Mouse (Mus musculus): ENCODE measurements around the gene Ahrr. TPM values are rescaled to one million over a fixed set of nuclear protein-coding genes. Genes with fewer than 3 reads are reported as not detected.

The Ahrr gene
- polyA plus RNA-seq, 1 experiment from 2014 or later = 1.9 TPM

DNA sequence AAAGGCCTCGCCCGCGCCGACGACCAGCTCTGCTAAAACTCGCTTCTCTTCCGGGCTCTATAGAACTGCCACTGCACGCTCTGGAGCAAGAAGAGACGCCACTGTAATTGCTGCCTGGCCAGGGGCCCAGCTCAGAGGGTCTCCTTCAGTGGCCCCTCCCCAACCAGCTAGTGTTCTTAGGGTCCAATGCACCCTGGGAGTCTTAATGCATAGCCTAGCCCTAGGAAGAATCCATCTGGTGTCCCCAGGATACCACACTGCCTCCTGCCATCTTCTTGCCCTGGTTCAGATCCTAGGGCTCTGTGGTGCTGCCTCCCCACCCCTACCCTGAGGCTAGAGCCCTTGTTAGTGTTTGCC is 125.1 kb downstream of the Ahrr start:
- ATAC-seq (ENCODE audit: low read depth) = peak; percentile 81
- 13% methylated on average over 9 of the region's 9 CpGs for WGBS
- DNase-seq (ENCODE audit: low spot score) = no peak
- no peak overlapping the region for H3K27ac ChIP-seq (replicated peaks; ENCODE audit: low read depth, low read length)
- H3K9ac ChIP-seq (ENCODE audit: low read depth, low read length) = peak overlapping the region; percentile 67
- peaks cover 27% of the 10 kb centered on the region for H3K36me3 ChIP-seq (ENCODE audit: control insufficient read depth, insufficient read depth, low read length)
- peak overlapping the region; percentile 74 for H3K4me2 ChIP-seq (ENCODE audit: low read depth, low read length)
- H3K4me3 ChIP-seq (ENCODE audit: low read depth, low read length) = peak overlapping the region; percentile 54
- no peaks in the 10 kb centered on the region for H3K27me3 ChIP-seq (replicated peaks; ENCODE audit: control insufficient read depth, insufficient read depth, low read length)
- no peaks in the 10 kb centered on the region for H3K4me1 ChIP-seq (ENCODE audit: control insufficient read depth, insufficient read depth, low read length)
- H3K9me3 ChIP-seq (ENCODE audit: control insufficient read depth, low read length) = no peaks in the 10 kb centered on the region

DNA sequence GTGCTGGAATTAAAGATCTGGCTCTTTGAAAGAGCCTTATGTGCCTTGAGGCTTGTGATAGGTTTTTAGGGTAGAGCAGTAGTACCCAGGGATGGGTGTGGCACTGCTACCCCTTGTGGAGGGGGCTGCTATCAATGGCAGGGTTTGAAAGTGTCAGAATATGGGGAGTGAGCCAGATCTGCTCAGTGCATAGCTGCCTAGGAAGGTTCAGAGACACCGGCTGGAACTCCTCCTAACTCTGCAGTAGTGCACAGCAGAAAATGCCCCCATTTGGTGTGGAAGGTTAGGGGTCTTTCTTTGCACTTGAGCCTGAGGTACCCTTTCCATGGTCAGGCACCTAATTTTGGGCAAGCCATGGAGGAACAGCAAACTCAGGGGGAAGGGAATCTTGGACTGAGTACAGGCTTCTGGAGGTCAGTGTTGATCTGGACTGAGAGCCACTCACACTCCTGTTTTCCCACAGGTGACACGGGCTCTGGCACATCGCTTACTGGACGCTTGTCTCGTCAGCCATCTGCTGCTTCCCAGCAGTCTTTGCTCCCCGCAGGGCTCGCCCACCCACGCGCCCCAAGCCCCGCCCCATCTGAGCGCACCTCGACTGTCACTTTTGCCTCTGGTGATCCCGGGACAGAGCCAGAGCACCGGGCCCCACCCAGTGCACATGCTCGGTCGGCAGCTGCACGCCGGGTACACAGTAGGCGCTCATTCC is 125.6 kb downstream of the Ahrr start:
- 11% methylated on average over 17 of the region's 19 CpGs for WGBS
- H3K4me1 ChIP-seq (ENCODE audit: control insufficient read depth, insufficient read depth, low read length) = no peaks in the 10 kb centered on the region
- peaks cover 23% of the 10 kb centered on the region; the same call in 1 of the 2 replicates for H3K36me3 ChIP-seq (ENCODE audit: control insufficient read depth, insufficient read depth, low read length)
- DNase-seq (ENCODE audit: low spot score) (peak; percentile 62), ATAC-seq (ENCODE audit: low read depth) (peak; percentile 89)
- H3K27ac ChIP-seq (replicated peaks; ENCODE audit: low read depth, low read length) = no peak overlapping the region
- peak overlapping the region; percentile 54 for H3K4me3 ChIP-seq (ENCODE audit: low read depth, low read length)
- H3K4me2 ChIP-seq (ENCODE audit: low read depth, low read length) = peak overlapping the region; percentile 74
- no peaks in the 10 kb centered on the region for H3K9me3 ChIP-seq (ENCODE audit: control insufficient read depth, low read length)
- H3K9ac ChIP-seq (ENCODE audit: low read depth, low read length) = peak overlapping the region; percentile 67
- no peaks in the 10 kb centered on the region for H3K27me3 ChIP-seq (replicated peaks; ENCODE audit: control insufficient read depth, insufficient read depth, low read length)

Other genes with a start within 250 kb of the Ahrr start
- 10.7 and 12.8 TPM in 2 replicates for gene Cep72, start 230.0 kb downstream of the Ahrr start, polyA plus RNA-seq (2014; fragmentation: Nextera tagmentation; extraction: Ambion mirVana)
- not detected in 2 replicates for gene Slc9a3, start 170.9 kb downstream of the Ahrr start, polyA plus RNA-seq (2014; fragmentation: Nextera tagmentation; extraction: Ambion mirVana)
- gene Exoc3, start 83.6 kb downstream of the Ahrr start, polyA plus RNA-seq (2014; fragmentation: Nextera tagmentation; extraction: Ambion mirVana) = 82.3 and 85.0 TPM in 2 replicates
- gene Pdcd6, start 25.2 kb upstream of the Ahrr start, polyA plus RNA-seq (2014; fragmentation: Nextera tagmentation; extraction: Ambion mirVana) = 150 TPM in 2 replicates
- gene Sdha, start 57.9 kb upstream of the Ahrr start, polyA plus RNA-seq (2014; fragmentation: Nextera tagmentation; extraction: Ambion mirVana) = 207 TPM in 2 replicates
- gene Ccdc127, start 58.0 kb upstream of the Ahrr start, polyA plus RNA-seq (2014; fragmentation: Nextera tagmentation; extraction: Ambion mirVana) = 51.0 and 51.7 TPM in 2 replicates
- gene Lrrc14b, start 71.7 kb upstream of the Ahrr start, polyA plus RNA-seq (2014; fragmentation: Nextera tagmentation; extraction: Ambion mirVana) = 0.10 TPM in 1 of 2 replicates, not detected in the other
- gene Zfp72, start 98.5 kb upstream of the Ahrr start, polyA plus RNA-seq (2014; fragmentation: Nextera tagmentation; extraction: Ambion mirVana) = 5.8 and 6.8 TPM in 2 replicates
- 73.0 and 78.2 TPM in 2 replicates for gene Ftl1-ps1, start 107.4 kb upstream of the Ahrr start, polyA plus RNA-seq (2014; fragmentation: Nextera tagmentation; extraction: Ambion mirVana)
- gene Zfp825, start 201.7 kb upstream of the Ahrr start, polyA plus RNA-seq (2014; fragmentation: Nextera tagmentation; extraction: Ambion mirVana) = 16.0 and 19.2 TPM in 2 replicates

Data from embryonic facial prominence, embryonic 14.5 days (tissue).